Mouse (Mus musculus) CH12.LX (cell line): ENCODE data around the gene Lin9.

Experiments used
- E2F4 ChIP-seq: IDR thresholded peaks from 2 replicates; pipeline ENCODE4 v1.6.1; 2011; ENCODE audit warnings: low read depth, low read length, improper control_type of control experiment; ENCODE audit not compliant: insufficient replicate concordance
- EP300 ChIP-seq: IDR thresholded peaks from 2 replicates; pipeline ENCODE4 v1.6.1; 2011; ENCODE audit warnings: low read length, improper control_type of control experiment

DNA sequence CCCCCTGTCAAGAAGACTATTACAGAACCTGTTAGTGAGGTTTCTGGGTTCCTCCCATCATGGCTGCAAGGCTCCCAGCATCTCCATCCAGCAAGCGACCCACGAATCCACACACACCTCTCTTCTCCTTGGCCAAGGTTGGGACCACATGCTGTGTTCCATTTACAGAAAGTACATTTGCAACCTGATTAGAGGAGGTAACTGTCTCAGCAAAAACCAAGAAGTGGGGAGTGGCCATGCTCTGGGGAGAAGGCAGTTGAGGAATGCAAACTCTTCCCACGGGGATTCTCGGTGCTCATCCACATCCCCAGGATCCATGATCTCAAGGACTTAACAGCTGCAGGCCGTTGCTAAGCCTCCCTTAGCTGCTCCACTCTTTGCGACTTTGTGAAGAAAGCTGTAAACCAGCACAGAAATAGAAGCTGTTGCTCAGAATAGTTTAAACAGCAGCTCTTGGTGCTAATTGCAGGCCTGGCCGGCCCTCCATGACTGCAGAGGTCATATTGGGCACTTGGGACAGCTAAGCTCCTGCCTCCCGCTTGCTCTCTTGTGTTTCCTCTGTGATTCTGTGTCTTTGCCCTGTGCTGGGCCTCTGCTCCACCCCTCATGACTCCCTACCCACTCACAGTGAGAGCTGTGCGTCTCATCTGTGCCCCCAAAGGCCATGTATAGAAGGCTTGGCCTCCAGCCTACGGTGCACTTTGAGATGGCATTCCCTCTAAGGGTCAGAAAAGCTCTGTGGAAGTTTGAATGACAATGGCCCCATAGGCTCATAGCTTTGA, 34.0 kb upstream of the Lin9 start:
- TF ChIP-seq E2F4 (no peak), EP300 (no peak)
